Mouse (Mus musculus) layer of hippocampus, adult 18-20 months (tissue): ENCODE measurements around the gene Cdh23. TPM values are rescaled to one million over a fixed set of nuclear protein-coding genes. Genes with fewer than 3 reads are reported as not detected.

ENCODE experiments used
- DNase-seq, 2 experiments: peaks; one replicate each; pipeline ENCODE4 v3.0.0; 2022; ENCODE audit warnings: low spot score in 2 of 2
- total RNA-seq, 2 experiments: library from RNA; stranded (reverse); gene quantifications; 2 replicates each; pipeline ENCODE4 v1.2.3; 2021

Gene Cdh23
- total RNA-seq, 2 experiments from 2014 or later, result 5.8 to 5.9 TPM

DNA sequence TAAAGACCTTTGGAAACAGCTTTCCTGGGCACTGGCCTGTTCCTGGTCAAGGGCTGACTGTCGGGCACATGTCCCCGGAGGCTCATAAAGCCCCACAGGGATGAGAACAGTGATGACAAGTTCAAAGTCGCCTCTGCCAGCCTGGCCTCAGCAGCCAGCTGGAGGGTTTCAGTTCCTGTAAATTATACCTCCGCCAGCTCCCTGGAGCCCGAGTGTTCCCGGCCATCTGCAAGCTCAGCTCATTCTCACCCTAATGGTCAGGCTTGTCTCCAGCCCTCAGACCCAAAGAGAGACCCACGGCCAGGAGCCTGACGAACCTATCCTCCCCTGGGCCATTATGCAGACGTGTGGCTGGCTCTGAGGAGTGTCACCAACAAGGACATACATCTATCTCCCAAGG, 57.0 kb downstream of the Cdh23 start:
- DNase-seq, result no peak

DNA sequence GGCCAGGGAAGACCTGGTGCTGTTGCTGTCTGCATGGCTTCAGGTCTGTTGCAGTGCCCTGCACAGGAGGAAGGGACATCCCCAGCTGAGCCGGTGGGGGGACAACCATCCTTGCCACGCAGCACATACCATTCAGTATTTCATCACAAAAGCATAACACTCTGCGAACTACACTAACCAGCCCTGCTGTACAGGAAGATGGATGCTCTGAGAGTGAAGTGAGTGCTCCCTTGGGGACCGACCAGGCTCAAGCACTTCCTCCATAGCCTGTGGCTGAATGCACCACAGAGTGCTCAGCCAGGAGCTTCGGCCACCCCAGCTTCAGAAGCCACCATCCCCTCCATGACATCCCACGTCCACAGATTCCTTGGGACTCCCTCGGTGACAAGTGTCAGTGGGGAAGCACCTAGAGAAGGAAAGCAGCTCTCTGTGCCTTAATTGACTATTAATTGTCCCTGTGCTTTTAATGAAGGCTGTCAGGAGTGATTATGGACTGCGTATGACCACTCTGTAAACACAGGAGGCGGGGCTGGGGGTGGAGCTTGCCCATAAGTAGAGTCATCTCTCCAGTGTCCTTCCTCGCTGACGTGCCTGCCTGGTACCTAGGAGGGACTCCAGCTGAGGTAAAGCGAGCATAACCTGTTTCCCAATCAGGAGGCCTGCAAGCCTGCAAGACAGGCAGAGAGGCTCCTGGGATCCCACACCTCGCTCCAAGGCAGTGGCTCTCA, 60.6 kb downstream of the Cdh23 start:
- DNase-seq, result no peak

DNA sequence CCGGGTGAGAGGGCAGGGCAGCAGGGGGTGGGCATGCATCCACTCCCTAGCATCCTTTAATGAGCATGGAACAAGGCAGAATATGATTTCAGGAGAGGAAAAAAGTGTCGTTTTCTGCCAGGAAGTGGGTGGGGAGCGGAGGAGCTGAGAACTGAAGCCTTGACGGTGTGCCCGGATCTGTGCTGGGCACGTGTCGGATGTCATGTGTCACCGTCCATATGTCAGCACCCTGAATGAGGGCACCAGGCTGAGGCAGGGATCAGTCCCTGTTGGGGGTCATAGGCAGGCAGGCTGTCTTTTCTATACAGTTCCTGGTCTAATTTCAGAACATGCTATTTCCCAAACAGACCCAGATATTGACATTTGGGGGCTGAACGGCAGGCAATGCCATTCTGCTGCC, 61.9 kb downstream of the Cdh23 start:
- DNase-seq, result peak; percentile 44 to 70

DNA sequence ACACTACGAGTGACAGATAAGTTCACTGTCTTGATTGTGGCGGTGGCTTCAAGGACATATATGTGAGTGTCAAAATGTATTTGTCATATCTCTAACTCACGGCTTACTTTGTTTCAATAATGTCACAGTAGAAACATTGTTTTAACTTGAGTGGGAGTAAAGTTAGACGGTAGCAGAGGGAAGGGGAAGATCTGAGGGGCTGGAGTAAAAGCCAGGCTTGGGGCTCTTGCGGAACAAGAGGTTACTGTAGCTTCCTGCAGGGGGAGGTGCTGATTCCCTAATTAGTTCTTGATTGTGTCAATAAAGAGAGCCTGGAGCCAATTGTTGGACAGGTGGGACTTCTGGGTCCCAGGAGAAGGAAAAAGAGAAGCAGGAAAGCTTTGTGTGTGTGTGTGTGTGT, 70.2 kb downstream of the Cdh23 start:
- DNase-seq, result no peak

DNA sequence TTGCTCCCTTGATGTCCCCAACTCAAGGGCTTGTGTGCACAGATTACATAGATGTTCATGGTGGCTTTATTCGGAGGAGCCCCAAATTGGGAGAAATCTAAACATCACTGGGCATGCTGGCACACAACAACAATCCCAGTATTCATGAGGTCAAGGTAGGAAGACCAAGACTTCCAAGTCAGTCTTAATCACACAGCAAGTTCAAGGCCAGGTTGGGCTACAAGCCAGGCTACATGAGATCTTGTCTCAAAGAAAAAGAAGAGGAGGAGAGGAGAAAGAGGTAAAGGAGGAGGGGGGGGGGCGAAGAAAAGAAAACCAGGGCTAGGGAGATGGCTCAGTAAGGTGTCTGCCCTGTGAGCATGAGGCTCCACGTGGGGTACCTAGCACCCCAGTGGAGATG, 70.8 kb downstream of the Cdh23 start:
- no peak for DNase-seq

DNA sequence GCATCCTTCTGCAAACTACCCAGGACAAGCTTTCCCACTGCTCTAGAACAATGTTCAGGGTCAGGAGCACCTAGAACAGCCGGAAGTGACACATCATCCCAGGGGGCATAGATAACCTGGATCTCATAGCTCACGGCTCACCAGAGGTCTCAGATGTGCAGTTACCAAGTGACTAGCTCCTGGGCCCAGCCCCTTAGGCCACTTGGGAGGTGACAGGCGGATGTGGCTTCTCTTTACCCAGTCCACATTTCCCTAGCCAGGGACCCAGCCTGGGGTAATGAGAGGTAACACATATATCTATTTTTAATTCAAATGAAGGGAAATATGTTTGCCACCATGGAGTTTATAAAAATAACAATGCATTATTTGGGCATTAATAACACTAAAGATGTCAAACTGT, 71.3 kb downstream of the Cdh23 start:
- no peak for DNase-seq

DNA sequence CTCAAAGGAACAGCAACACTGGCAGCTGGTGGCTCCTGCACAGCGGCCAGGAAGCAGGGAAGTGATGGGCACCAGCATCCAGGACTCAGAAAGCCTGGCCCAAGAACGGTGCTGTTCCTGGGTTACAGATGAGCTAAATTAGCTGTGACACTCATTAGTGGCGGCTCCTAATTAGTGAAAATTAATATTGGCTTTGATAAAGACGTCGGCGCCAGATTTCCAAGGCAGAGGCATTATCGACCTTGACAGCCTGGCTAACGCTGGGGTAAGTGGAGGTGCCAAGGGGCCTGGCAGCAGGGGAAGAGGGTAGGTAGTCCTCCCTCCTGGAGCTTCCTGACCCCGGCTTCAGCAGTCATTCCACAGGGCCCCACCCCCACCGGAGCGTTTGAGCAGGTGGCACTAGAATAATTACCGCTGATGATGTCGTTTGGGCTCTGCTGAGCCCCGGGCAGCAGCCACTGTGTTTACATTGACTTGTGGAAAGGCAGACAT, 72.0 kb downstream of the Cdh23 start:
- peak in 1 of 2 experiments; percentile 9 for DNase-seq

DNA sequence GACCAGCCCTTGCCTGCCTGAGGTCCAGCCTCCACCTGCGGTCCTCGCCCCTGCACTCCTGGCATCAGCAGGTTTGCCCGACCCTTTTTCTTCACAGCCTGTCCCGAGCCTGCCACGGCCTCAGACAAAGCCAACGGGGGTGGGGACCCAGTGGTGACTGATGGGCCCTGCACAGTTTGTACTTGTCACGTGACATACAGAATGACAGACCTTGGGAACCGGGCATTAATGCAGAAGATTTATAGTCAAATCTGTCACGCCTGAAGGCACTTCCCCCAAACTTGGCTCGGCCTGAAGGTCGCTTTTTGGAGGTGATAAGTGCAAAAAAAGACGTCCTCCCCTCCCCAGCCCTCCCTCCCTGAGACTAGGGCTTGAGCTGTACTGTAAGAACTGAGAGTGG, 73.5 kb downstream of the Cdh23 start:
- no peak for DNase-seq

DNA sequence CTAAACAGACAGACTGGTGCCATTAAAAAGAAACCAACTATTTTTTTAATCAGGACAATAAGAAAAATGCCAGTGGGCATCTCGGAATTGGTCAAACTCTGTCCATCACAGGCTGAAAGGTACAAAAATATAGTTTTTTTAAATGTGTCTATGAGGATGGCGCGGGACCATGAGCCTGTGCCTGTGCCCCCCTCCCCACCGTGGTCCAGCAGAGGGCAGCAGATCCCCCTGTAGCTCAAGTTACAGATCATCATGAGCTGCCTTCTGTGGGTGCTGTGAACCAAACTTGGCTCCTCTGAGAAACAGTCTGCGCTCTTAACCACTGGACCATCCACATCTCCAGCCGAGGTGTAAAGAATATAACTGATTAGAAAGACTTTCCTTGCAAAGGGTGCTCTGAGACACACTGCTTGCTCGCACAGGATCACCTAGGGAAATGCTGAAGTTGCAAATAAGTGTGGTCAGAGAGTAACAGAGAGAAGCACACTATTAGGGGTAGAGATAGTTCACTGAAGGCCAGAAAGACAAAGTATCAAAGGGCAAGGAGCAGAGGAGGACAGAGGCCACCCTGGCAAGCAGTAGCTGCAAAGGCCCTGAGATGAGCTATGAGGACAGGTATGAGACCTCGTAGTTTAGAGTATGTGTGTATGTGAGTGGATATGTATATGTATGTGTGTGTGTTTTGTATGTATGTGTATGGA, 74.7 kb downstream of the Cdh23 start:
- DNase-seq, result no peak

DNA sequence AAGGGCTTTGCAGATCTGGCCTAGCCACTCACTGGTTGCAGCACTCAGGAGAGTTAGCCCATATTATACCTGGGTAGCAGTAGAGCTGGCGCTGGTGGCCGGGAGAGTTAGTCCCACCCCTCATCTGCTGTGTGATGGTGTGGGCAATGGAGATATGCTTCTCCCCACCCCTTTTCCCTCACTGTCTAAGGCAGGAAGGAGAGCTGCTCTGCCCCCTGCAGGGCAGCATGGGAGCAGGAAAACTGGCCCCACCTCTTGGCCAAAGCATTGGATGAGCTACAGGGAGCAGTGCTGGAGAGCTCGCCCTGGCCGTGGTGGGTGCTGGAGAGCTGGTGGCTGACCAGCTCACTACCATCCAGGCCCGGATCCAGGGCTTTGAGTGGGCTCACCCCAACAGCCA, 80.4 kb downstream of the Cdh23 start:
- DNase-seq, result no peak

DNA sequence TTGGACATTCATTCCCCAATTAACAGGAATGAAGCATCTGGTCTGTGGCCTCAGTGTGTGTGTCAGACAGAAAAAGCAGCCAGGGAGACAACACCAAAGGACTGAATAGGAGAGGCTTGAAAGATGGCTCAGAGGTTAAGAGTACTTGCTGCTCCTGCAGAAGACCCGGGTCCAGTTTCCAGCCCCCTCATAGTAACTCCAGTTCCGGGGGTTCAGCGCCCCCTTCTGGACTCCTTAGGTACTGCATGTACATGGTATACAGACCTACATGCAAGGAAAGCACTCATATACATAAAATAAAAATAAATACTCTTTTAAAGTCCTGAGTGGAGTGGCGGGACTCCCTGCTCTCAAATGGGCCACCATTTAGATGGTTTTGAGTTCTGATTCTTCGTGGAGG, 83.4 kb downstream of the Cdh23 start:
- no peak for DNase-seq

DNA sequence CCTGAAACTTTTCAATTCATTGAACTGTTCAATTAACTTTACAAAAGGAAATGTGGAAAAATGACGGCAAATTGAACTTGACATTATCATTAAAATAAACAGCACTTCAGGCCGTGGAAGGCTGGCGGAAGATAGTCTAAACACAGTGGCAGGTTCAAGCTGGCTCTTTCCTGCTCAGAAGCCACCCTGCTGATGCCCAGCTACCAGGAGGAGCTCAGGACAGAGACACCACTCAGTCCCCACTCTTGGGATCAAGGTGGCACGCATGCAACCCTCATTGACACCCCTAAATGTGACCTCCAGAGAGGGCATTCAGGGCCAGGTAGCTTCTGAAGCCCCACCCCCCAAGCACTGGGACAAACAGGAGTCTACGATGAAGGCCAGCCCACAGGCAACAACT, 89.1 kb downstream of the Cdh23 start:
- no peak for DNase-seq

DNA sequence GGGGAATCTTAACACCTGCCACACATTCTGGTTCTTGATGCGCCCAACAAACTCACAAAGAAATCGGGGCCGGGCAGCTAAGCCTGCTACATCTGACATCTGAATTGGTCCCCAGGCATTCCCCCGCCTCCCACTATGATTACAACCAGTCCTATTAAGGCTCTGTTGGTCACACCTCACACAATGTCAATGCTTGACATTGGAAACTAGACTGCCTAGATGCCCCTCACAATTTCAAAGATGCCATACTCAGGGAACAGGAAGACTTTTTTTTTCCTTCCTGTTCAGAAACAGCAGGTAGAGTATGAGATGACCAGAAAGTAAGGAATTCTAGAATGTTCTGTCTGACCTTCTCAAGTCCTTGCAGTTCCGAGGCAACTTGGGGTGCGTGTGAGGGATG, 89.6 kb downstream of the Cdh23 start:
- DNase-seq, result no peak

DNA sequence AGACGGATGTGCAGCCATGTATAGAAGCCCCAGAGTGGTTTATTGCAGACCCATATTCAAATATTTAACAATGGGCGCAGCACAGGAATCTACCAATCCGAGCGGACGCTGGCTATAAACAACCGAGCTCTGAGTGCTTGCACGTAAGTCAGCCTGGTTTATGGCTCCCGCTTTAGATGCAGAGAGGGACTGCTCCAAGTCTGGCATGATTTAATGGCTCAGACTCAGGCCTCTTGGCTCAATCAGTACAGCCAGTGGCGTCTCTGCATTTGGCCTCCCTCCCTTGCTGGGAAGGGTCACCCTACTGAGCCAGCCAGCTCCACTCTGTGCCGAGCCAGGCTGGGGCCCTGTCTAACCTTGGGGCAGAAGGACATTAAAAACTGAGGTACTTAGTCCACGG, 94.1 kb downstream of the Cdh23 start:
- no peak for DNase-seq

DNA sequence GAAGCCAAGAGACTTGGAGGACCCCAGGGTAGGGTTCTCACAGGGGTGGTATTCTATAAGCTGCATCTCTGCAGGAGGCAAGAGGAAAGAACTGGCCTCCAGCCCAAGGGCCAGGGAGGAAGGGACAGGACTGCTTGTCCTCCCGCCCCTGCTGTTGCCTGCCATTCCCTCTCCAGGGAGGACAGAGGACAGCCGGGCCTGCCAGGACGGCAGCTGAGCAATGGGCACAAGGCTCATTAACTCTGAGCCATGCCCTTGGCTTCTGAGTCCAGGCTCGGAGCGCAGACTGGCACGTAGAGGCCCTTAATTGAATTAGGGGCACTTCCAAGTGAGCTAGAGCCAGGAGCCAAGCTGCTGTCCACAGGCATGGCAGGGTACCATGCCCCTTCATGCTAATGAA, 101.1 kb downstream of the Cdh23 start:
- peak in 1 of 2 experiments; percentile 6 for DNase-seq

DNA sequence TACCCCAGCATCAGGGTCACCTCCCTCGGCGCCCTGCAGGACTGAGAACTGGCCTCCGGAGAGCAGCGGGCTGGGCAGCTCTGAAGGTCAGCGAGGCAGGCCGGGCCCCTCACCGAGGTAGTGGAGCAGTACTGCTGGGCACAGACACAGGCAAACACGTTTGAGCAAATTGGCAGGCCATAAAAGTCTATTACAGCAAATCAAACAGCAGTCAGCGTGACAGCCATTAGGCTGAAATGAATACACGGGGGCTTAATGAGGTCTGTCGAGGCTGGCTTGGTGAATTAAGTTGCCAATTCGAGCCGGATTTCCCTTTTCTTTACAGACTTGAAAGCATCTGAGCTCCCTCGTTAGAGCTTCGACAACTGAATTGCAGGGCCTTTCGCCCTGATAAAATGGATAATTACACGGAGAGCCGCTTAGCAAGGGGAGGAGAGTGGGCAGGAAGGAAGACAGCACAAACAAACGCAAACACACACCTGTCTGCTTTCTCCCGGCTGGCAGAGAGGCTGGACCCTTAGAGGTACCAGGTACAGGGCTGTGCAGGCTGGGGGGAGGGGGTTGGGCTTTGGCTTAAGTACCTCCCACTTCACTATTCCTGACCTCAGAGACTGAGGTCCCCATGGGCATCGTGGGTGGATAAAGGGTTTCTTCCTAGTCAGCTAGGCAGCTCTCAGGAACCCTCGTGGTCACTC, 103.3 kb downstream of the Cdh23 start:
- DNase-seq, result peak in 1 of 2 experiments; percentile 5

DNA sequence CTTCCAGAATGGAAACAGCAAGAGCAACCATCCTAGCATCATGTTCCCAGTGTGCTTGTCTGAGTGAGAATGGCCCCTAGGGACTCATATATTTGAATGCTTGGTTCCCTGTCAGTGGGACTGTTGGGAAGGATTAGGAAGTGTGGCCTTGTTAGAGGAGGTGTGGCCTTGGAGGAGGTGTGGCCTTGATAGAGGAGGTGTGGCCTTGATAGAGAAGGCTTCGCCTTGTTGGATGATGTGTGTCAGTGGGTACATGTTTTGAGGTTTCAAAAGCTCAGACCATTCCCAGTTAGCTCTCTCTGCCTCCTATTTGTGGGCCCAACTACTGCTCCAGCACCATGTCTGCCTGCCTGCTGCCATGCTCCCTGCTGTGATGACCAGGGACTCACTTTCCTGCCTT, 105.0 kb downstream of the Cdh23 start:
- DNase-seq, result no peak

DNA sequence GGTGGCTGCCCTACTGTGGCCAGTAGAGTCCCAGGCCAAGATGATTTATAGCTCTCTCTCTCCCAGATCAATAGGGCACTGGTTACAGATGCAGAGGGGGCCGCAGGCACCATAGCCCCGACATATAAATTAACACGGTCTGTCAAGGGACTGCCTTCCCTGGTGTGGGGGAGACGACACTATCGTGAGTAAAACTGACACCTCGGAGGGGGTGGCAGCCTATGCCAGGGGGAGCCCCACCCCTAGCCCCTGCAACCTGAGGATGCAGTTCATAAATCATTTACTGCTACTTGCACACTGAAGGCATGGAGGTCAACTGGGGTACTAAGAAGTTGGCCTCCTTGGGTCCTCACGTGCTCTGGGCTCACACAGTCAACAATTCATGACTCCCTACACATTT, 106.0 kb downstream of the Cdh23 start:
- no peak for DNase-seq

DNA sequence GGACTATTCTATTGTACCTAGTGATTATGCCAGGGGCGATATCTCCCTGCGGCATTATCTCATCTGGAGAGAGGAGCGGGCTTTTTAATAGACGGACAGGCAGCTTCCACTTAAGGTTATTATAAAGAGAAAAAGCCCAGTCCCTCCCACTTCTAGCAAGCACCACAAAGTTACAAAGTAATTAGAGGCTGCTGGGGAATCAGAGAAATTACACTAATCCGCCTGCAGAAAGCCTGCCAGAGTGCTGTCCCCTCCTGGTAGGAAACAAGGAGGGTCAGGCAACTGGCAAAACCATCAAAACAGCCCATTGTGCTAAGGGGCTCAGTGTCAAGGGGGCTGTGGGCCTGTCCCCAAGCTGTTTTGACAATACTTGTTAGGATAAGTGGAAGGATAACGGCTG, 110.6 kb downstream of the Cdh23 start:
- no peak for DNase-seq

DNA sequence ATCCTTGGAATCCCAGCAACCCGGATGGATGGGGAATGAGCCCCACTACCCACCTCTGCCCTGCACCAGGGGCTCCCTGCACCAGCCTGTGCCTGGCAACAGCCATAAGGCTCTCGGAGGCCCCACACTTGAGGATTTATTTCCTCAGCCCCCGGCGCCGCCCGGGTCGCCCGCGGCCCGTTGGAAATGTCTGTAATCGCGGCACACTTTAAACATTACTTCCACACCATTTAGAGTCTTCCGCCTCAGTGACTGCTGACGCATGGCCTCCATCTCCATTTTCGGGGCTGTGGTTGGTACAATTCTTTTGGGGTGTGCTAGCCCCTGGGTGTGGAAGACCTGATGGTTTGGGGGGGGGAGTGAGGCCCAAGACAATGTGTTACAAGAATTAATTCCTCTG, 113.3 kb downstream of the Cdh23 start:
- no peak for DNase-seq

DNA sequence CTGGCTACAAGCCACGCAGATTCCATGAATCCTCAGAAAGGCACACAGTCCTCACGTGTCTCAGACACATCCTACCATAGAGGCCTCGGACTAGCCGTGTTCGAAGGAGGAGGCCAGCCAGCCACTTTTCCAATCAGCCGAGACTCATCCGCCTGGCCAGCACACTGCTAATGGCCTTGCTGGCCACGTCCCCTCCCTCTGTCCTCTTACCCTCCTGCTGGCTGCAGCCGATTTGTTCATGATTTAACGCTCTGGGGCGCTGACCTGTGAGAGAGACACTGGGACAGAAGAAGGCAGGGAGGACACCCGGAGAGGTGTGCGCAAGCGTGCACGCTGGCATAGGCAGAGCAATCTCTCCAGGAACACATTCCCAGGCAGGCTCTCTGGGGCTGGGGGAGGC, 115.6 kb downstream of the Cdh23 start:
- no peak for DNase-seq
